Mouse (Mus musculus) bone marrow, adult 2 months (tissue): ENCODE measurements at regions not wholly inside any gene's neighbourhood (a gene's known extent, or its start where the extent isn't known, plus 50 kb on each side); places are given as distances from the start of the nearest gene placed in this dataset.

Source experiments
- CTCF ChIP-seq: fragments of 200-500 bp; IDR thresholded peaks from 2 replicates; pipeline ENCODE4 v1.5.1; 2011; ENCODE audit warnings: low read length, control low read depth; ENCODE audit not compliant: control insufficient read depth, insufficient read depth
- POLR2A ChIP-seq: fragments of 200-500 bp; IDR thresholded peaks from 2 replicates; pipeline ENCODE4 v1.6.1; 2011; ENCODE audit warnings: low read depth, mild to moderate bottlenecking, control low read depth, low read length, borderline replicate concordance; ENCODE audit not compliant: control insufficient read depth

GRCm38 (mm10) chr3:41502161-41502560 lies 53.4 kb upstream of the Jade1 start:
- TF ChIP-seq CTCF (no peak), POLR2A (no peak)
